Mouse (Mus musculus): Measurements from ENCODE around the gene Olfr315. TPM values are rescaled to one million over a fixed set of nuclear protein-coding genes. Genes with fewer than 3 reads are reported as not detected.
"Not testable (repeated sequence)": the region's sequence is repeated elsewhere in the genome, so short reads cannot be mapped to it uniquely, and the experiment has no call there.

Olfr315 gene
- polyA plus RNA-seq, 1 experiment from 2014 or later, result not detected

DNA sequence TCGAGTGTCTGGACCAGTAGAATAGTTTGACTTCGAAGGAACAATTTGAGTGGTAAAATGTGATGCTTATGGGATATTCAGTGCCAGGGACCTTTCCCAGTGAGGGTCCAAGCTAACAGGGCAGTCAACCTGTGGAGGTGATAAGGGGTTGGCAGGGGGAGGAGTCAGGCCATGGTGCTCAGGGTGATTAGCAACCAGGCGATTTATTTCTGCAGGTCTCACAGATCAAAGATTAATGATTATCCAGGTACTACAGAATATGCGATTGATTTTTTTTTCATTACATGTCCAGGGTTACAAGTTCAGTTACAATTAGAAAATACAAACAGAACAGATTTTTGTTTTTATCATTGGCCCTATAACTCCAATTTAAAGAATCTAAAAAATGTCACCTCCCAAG, 30.9 kb downstream of the Olfr315 start:
- H3K9ac ChIP-seq (ENCODE audit: low read length), result no peak overlapping the region
- H3K4me3 ChIP-seq (ENCODE audit: low read length), result no peak overlapping the region
- peaks cover 9% of the 10 kb centered on the region for H3K4me1 ChIP-seq (ENCODE audit: control insufficient read depth, insufficient read depth, low read length)
- no peak overlapping the region for H3K4me2 ChIP-seq (ENCODE audit: low read depth, low read length)
- WGBS, result 66% methylated on average over 4 of the region's 4 CpGs
- H3K27me3 ChIP-seq (ENCODE audit: control insufficient read depth, insufficient read depth, low read length), result no peaks in the 10 kb centered on the region
- no peak for ATAC-seq (replicated peaks; ENCODE audit: extremely low read depth, insufficient read depth, low FRiP score)
- H3K27ac ChIP-seq (ENCODE audit: low read length), result no peak overlapping the region
- H3K36me3 ChIP-seq (ENCODE audit: control insufficient read depth, insufficient read depth), result no peaks in the 10 kb centered on the region
- no peaks in the 10 kb centered on the region for H3K9me3 ChIP-seq (replicated peaks; ENCODE audit: control insufficient read depth, low read length)

DNA sequence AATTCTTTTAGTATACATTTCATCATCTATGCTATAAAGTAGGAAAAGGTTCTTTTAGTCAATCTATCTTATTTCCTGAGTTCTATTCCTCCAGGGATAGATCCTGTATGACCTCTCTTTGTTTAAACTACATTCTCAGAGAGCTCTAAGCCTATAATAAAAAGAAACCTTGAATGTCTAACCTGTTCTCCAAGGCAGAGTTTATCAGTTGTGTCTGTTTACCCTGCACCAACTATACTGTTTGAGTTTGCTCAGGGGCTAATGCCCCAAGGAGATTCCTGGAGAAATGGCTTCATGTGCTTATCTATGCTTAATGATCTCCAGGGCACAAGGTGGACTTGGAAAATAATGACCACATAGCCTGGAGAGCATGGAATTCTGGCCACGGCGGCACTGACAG, 31.4 kb downstream of the Olfr315 start:
- Histone ChIP-seq H3K27me3 (ENCODE audit: control insufficient read depth, insufficient read depth, low read length) (no peaks in the 10 kb centered on the region), H3K4me3 (ENCODE audit: low read length) (no peak overlapping the region), H3K9me3 (replicated peaks; ENCODE audit: control insufficient read depth, low read length) (no peaks in the 10 kb centered on the region), H3K4me1 (ENCODE audit: control insufficient read depth, insufficient read depth, low read length) (peaks cover 9% of the 10 kb centered on the region), H3K9ac (ENCODE audit: low read length) (no peak overlapping the region), H3K27ac (ENCODE audit: low read length) (no peak overlapping the region), H3K4me2 (ENCODE audit: low read depth, low read length) (no peak overlapping the region), H3K36me3 (ENCODE audit: control insufficient read depth, insufficient read depth) (no peaks in the 10 kb centered on the region)
- ATAC-seq (replicated peaks; ENCODE audit: extremely low read depth, insufficient read depth, low FRiP score), result no peak
- WGBS, result 56% methylated on average over 2 of the region's 2 CpGs

DNA sequence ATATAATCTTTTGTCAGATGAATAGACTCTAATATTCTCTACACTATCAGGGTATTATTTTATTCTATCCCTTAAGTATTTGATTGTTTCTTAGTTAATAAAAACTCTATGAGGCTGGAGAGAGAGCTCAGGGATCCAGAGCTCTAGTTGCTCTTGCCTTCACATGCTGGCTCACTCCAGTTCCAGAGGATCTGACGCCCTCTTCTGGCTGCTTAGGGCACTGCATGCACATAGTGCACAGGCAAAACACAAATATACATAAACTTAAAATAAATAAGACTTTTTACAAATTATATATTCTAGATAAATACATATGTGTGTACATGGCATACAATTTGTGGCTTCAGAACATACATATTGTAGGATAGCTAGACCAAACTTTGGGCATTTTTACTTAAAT, 39.0 kb downstream of the Olfr315 start:
- Histone ChIP-seq H3K4me3 (ENCODE audit: low read length) (no peak overlapping the region), H3K36me3 (ENCODE audit: control insufficient read depth, insufficient read depth) (no peaks in the 10 kb centered on the region), H3K27ac (ENCODE audit: low read length) (no peak overlapping the region), H3K9me3 (replicated peaks; ENCODE audit: control insufficient read depth, low read length) (no peaks in the 10 kb centered on the region), H3K4me1 (ENCODE audit: control insufficient read depth, insufficient read depth, low read length) (no peaks in the 10 kb centered on the region), H3K27me3 (ENCODE audit: control insufficient read depth, insufficient read depth, low read length) (no peaks in the 10 kb centered on the region), H3K4me2 (ENCODE audit: low read depth, low read length) (no peak overlapping the region), H3K9ac (ENCODE audit: low read length) (no peak overlapping the region)
- whole genome bisulfite sequencing, result 3% methylated on average over 1 of the region's 1 CpGs
- ATAC-seq (replicated peaks; ENCODE audit: extremely low read depth, insufficient read depth, low FRiP score), result no peak

DNA sequence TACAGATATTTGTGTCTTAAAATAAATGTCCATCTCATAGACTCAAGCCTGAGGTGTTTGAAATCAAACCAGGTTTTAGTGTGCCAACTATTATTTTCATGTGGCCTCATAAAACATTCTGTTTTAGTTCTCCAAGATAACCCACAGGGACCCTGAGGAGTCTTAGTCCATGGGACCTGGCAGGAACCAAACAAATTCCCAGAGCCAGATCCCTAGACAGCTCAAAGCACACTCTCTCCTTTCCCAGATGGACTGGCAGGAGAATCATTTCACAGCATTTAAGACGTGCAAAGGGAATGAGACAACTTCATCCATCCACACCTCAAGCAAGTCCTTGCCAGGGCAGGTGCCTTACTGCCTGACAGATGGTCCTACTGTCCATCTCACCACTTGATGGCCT, 41.7 kb downstream of the Olfr315 start, which contains the start of gene Olfr313:
Gene Olfr313 (plus strand): TSS at position 301 of the 400 bp plus-strand sequence.
- not testable (repeated sequence) for H3K36me3 ChIP-seq (ENCODE audit: control insufficient read depth, insufficient read depth); ATAC-seq (replicated peaks; ENCODE audit: extremely low read depth, insufficient read depth, low FRiP score); H3K4me2 ChIP-seq (ENCODE audit: low read depth, low read length); H3K9me3 ChIP-seq (replicated peaks; ENCODE audit: control insufficient read depth, low read length); H3K9ac ChIP-seq (ENCODE audit: low read length); H3K4me3 ChIP-seq (ENCODE audit: low read length); H3K27me3 ChIP-seq (ENCODE audit: control insufficient read depth, insufficient read depth, low read length); H3K27ac ChIP-seq (ENCODE audit: low read length); H3K4me1 ChIP-seq (ENCODE audit: control insufficient read depth, insufficient read depth, low read length)
- 47% methylated on average over 1 of the region's 1 CpGs for WGBS

DNA sequence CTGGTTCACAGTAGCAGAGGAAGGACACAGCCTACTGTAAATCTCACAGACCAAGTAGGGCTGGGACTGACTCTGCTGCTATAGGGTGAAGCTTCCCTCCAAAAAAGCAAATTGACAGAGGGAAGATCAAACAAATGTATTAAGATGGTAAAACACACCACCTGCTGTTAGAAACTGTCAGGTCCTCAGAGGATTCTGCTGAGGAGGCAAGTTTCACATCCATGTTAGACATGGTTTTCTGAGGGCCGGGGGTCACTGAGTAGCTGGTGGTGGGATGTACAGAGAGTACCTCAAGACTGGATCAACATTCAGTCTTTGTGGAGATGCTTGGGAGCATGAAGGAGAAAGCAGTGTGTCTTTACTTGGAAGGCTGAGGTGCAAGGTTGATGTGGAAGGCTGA, 42.7 kb downstream of the Olfr315 start:
- Histone ChIP-seq H3K27ac (ENCODE audit: low read length) (no peak overlapping the region), H3K4me1 (ENCODE audit: control insufficient read depth, insufficient read depth, low read length) (no peaks in the 10 kb centered on the region), H3K27me3 (ENCODE audit: control insufficient read depth, insufficient read depth, low read length) (no peaks in the 10 kb centered on the region), H3K9me3 (replicated peaks; ENCODE audit: control insufficient read depth, low read length) (no peaks in the 10 kb centered on the region), H3K4me2 (ENCODE audit: low read depth, low read length) (no peak overlapping the region), H3K4me3 (ENCODE audit: low read length) (no peak overlapping the region), H3K36me3 (ENCODE audit: control insufficient read depth, insufficient read depth) (no peaks in the 10 kb centered on the region), H3K9ac (ENCODE audit: low read length) (no peak overlapping the region)
- no peak for ATAC-seq (replicated peaks; ENCODE audit: extremely low read depth, insufficient read depth, low FRiP score)
- WGBS, result 74% methylated on average over 1 of the region's 1 CpGs

- H3K36me3 ChIP-seq (ENCODE audit: control insufficient read depth, insufficient read depth); H3K9me3 ChIP-seq (replicated peaks; ENCODE audit: control insufficient read depth, low read length); H3K4me1 ChIP-seq (ENCODE audit: control insufficient read depth, insufficient read depth, low read length); H3K27me3 ChIP-seq (ENCODE audit: control insufficient read depth, insufficient read depth, low read length); H3K4me2 ChIP-seq (ENCODE audit: low read depth, low read length); ATAC-seq (replicated peaks; ENCODE audit: extremely low read depth, insufficient read depth, low FRiP score); H3K9ac ChIP-seq (ENCODE audit: low read length); H3K27ac ChIP-seq (ENCODE audit: low read length); H3K4me3 ChIP-seq (ENCODE audit: low read length): not testable (repeated sequence)
Observed at GRCm38 (mm10) chr11:58828937-58829336, 55.9 kb downstream of the Olfr315 start, which contains the start of gene Olfr312. TSS of gene Olfr312 (plus strand) at chr11:58829237.

DNA sequence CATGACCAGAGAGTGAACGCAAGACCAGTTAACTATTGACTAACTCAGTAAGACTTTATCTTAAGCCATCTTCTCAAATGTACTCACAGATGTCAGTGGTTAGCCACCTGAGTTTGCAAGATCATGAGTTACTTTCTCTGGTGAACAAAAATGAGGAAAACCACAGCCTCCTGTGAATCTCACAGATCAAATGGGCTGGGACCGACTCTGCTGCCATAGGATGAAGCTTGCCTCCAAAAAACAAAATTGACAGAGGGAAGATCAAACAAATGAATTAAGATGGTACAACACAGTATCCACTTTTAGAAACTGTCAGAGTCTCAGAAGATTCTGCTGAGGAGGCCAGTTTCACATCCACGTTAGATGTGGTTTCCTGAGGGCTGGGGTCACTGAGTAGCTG, 56.8 kb downstream of the Olfr315 start:
- WGBS, result 65% methylated on average over 3 of the region's 3 CpGs
- ATAC-seq (replicated peaks; ENCODE audit: extremely low read depth, insufficient read depth, low FRiP score), result no peak
- no peaks in the 10 kb centered on the region for H3K4me1 ChIP-seq (ENCODE audit: control insufficient read depth, insufficient read depth, low read length)
- H3K9me3 ChIP-seq (replicated peaks; ENCODE audit: control insufficient read depth, low read length), result no peaks in the 10 kb centered on the region
- H3K4me2 ChIP-seq (ENCODE audit: low read depth, low read length), result no peak overlapping the region
- no peak overlapping the region for H3K9ac ChIP-seq (ENCODE audit: low read length)
- no peaks in the 10 kb centered on the region for H3K27me3 ChIP-seq (ENCODE audit: control insufficient read depth, insufficient read depth, low read length)
- no peak overlapping the region for H3K27ac ChIP-seq (ENCODE audit: low read length)
- H3K4me3 ChIP-seq (ENCODE audit: low read length), result no peak overlapping the region
- H3K36me3 ChIP-seq (ENCODE audit: control insufficient read depth, insufficient read depth), result no peaks in the 10 kb centered on the region

Other genes starting within 250 kb of the Olfr315 start
- not detected in 2 replicates for gene Olfr330, start 238.4 kb upstream of the Olfr315 start, polyA plus RNA-seq (2015; fragmentation: Nextera tagmentation; extraction: Ambion mirVana)
- gene Olfr329-ps, start 226.8 kb upstream of the Olfr315 start, polyA plus RNA-seq (2015; fragmentation: Nextera tagmentation; extraction: Ambion mirVana), result not detected in 2 replicates
- gene Olfr328, start 217.6 kb upstream of the Olfr315 start, polyA plus RNA-seq (2015; fragmentation: Nextera tagmentation; extraction: Ambion mirVana), result not detected in 2 replicates
- 0.07 and 0.11 TPM in 2 replicates for gene Olfr224, start 202.6 kb upstream of the Olfr315 start, polyA plus RNA-seq (2015; fragmentation: Nextera tagmentation; extraction: Ambion mirVana)
- not detected in 2 replicates for gene Olfr325, start 195.5 kb upstream of the Olfr315 start, polyA plus RNA-seq (2015; fragmentation: Nextera tagmentation; extraction: Ambion mirVana)
- not detected in 2 replicates for gene Olfr324, start 178.1 kb upstream of the Olfr315 start, polyA plus RNA-seq (2015; fragmentation: Nextera tagmentation; extraction: Ambion mirVana)
- not detected in 2 replicates for gene 2210407C18Rik, start 157.1 kb upstream of the Olfr315 start, polyA plus RNA-seq (2015; fragmentation: Nextera tagmentation; extraction: Ambion mirVana)
- not detected in 2 replicates for gene Olfr323, start 142.7 kb upstream of the Olfr315 start, polyA plus RNA-seq (2015; fragmentation: Nextera tagmentation; extraction: Ambion mirVana)
- 0.07 TPM in 1 of 2 replicates, not detected in the other for gene Trim58, start 132.7 kb upstream of the Olfr315 start, polyA plus RNA-seq (2015; fragmentation: Nextera tagmentation; extraction: Ambion mirVana)
- gene Olfr322, start 114.4 kb upstream of the Olfr315 start, polyA plus RNA-seq (2015; fragmentation: Nextera tagmentation; extraction: Ambion mirVana), result not detected in 2 replicates
- not detected in 2 replicates for gene Olfr320, start 92.1 kb upstream of the Olfr315 start, polyA plus RNA-seq (2015; fragmentation: Nextera tagmentation; extraction: Ambion mirVana)
- gene Olfr319, start 74.0 kb upstream of the Olfr315 start, polyA plus RNA-seq (2015; fragmentation: Nextera tagmentation; extraction: Ambion mirVana), result not detected in 2 replicates
- gene Olfr318, start 49.2 kb upstream of the Olfr315 start, polyA plus RNA-seq (2015; fragmentation: Nextera tagmentation; extraction: Ambion mirVana), result not detected in 2 replicates
- not detected in 2 replicates for gene Olfr317, start 34.0 kb upstream of the Olfr315 start, polyA plus RNA-seq (2015; fragmentation: Nextera tagmentation; extraction: Ambion mirVana)
- not detected in 2 replicates for gene Olfr316, start 20.5 kb upstream of the Olfr315 start, polyA plus RNA-seq (2015; fragmentation: Nextera tagmentation; extraction: Ambion mirVana)
- 0.11 TPM in 1 of 2 replicates, not detected in the other for gene Olfr314, start 9.8 kb downstream of the Olfr315 start, polyA plus RNA-seq (2015; fragmentation: Nextera tagmentation; extraction: Ambion mirVana)
- 1.5 and 2.5 TPM in 2 replicates for gene Fam183b, start 28.8 kb downstream of the Olfr315 start, polyA plus RNA-seq (2015; fragmentation: Nextera tagmentation; extraction: Ambion mirVana)
- gene Olfr313, start 41.8 kb downstream of the Olfr315 start, polyA plus RNA-seq (2015; fragmentation: Nextera tagmentation; extraction: Ambion mirVana), result 0.09 and 0.12 TPM in 2 replicates
- gene Olfr312, start 56.0 kb downstream of the Olfr315 start, polyA plus RNA-seq (2015; fragmentation: Nextera tagmentation; extraction: Ambion mirVana), result 0.25 TPM in 1 of 2 replicates, not detected in the other
- gene Olfr311, start 66.1 kb downstream of the Olfr315 start, polyA plus RNA-seq (2015; fragmentation: Nextera tagmentation; extraction: Ambion mirVana), result 0.15 and 0.22 TPM in 2 replicates
- 4.3 and 5.1 TPM in 2 replicates for gene Gm12258, start 74.0 kb downstream of the Olfr315 start, polyA plus RNA-seq (2015; fragmentation: Nextera tagmentation; extraction: Ambion mirVana)
- gene 2810021J22Rik, start 94.0 kb downstream of the Olfr315 start, polyA plus RNA-seq (2015; fragmentation: Nextera tagmentation; extraction: Ambion mirVana), result 3.4 and 3.7 TPM in 2 replicates
- gene Zfp39, start 131.0 kb downstream of the Olfr315 start, polyA plus RNA-seq (2015; fragmentation: Nextera tagmentation; extraction: Ambion mirVana), result 3.2 and 5.0 TPM in 2 replicates
- gene Btnl10, start 144.7 kb downstream of the Olfr315 start, polyA plus RNA-seq (2015; fragmentation: Nextera tagmentation; extraction: Ambion mirVana), result 0.10 TPM in 1 of 2 replicates, not detected in the other
- gene Rnf187, start 165.7 kb downstream of the Olfr315 start, polyA plus RNA-seq (2015; fragmentation: Nextera tagmentation; extraction: Ambion mirVana), result 172 and 176 TPM in 2 replicates
- 21.8 and 27.5 TPM in 2 replicates for gene Hist3h2ba, start 175.7 kb downstream of the Olfr315 start, polyA plus RNA-seq (2015; fragmentation: Nextera tagmentation; extraction: Ambion mirVana)
- gene Hist3h2a, start 181.5 kb downstream of the Olfr315 start, polyA plus RNA-seq (2015; fragmentation: Nextera tagmentation; extraction: Ambion mirVana), result 33.9 and 35.2 TPM in 2 replicates
- gene Trim17, start 181.5 kb downstream of the Olfr315 start, polyA plus RNA-seq (2015; fragmentation: Nextera tagmentation; extraction: Ambion mirVana), result 0.26 and 0.39 TPM in 2 replicates
- gene Trim11, start 204.9 kb downstream of the Olfr315 start, polyA plus RNA-seq (2015; fragmentation: Nextera tagmentation; extraction: Ambion mirVana), result 37.1 and 40.3 TPM in 2 replicates

Data from heart, embryonic 16.5 days (tissue).